Mouse (Mus musculus) thymus, adult 2 months (tissue): ENCODE data around the gene Pibf1.

Experiments
- CTCF ChIP-seq: fragments of 200-500 bp; IDR thresholded peaks from 2 replicates; pipeline ENCODE4 v1.5.1; 2012; ENCODE audit warnings: mild to moderate bottlenecking, control low read depth, low read length, moderate library complexity, borderline replicate concordance; ENCODE audit not compliant: control insufficient read depth, poor library complexity, insufficient read depth; ENCODE audit errors: extremely low read depth
- POLR2A ChIP-seq: fragments of 200-500 bp; IDR thresholded peaks from 2 replicates; pipeline ENCODE4 v1.6.1; 2012; ENCODE audit warnings: mild to moderate bottlenecking, low read length, control low read depth, moderate library complexity; ENCODE audit not compliant: control insufficient read depth, poor library complexity, insufficient read depth; ENCODE audit errors: extremely low read depth

GRCm38 (mm10) chr14:99280399-99280798 is 181.2 kb downstream of the Pibf1 start:
- TF ChIP-seq CTCF (no peak), POLR2A (no peak)
